Mouse (Mus musculus): Measurements from ENCODE around the gene Phactr4. TPM values are rescaled to one million over a fixed set of nuclear protein-coding genes. Genes with fewer than 3 reads are reported as not detected.

Phactr4 gene
- 7.6 and 8.8 TPM in 2 replicates for polyA plus RNA-seq (2014; fragmentation: Nextera tagmentation; extraction: Ambion mirVana)

- peak; percentile 97 for ATAC-seq (ENCODE audit: low read depth)
- H3K4me1 ChIP-seq (ENCODE audit: control insufficient read depth, insufficient read depth, low read length): peaks cover 7% of the 10 kb centered on the region; the same call in 1 of the 2 replicates
- peak within 1 kb of the TSS; percentile 73 for H3K4me2 ChIP-seq (ENCODE audit: low read depth, low read length)
- H3K9ac ChIP-seq (replicated peaks; ENCODE audit: low read depth, low read length): peak within 1 kb of the TSS; percentile 67
- H3K27me3 ChIP-seq (ENCODE audit: control insufficient read depth, insufficient read depth, low read length): no peaks in the 10 kb centered on the region
- no peaks in the 10 kb centered on the region for H3K36me3 ChIP-seq (ENCODE audit: control insufficient read depth, insufficient read depth, low read length)
- peak within 1 kb of the TSS; percentile 89 for H3K27ac ChIP-seq (ENCODE audit: low read depth, low read length)
- under 1% methylated on average over 55 of the region's 73 CpGs for WGBS
- no peaks in the 10 kb centered on the region for H3K9me3 ChIP-seq (ENCODE audit: control insufficient read depth, low read length)
- peak within 1 kb of the TSS; percentile 87 for H3K4me3 ChIP-seq (ENCODE audit: low read depth, low read length)
Observed at GRCm38 (mm10) chr4:132421923-132422782, at the start of gene Phactr4. Gene Phactr4 (minus strand): TSS chr4:132422489.

DNA sequence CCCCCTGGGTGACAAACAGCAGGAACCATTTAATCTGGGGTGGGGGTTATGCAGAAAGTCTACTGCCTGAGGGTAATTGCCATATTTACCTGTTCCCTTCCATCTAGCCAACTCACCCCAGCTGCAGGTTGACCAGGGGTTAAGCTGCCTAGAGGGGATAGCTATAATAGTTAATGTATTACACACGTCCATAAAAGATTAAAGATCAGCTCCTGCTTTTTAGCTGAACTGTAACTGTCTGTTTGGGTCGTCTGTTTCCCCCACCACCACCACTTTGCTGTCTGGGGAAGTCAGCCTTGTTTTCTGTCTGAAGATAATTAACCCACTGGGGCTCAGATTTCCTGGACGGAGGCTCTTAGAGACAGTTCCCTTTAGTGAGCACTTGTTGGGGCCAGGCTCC is 47.6 kb upstream of the Phactr4 start:
- Histone ChIP-seq H3K27ac (ENCODE audit: low read depth, low read length) (no peak overlapping the region), H3K4me2 (ENCODE audit: low read depth, low read length) (no peak overlapping the region), H3K9ac (replicated peaks; ENCODE audit: low read depth, low read length) (no peak overlapping the region; the same call in 1 of the 2 replicates), H3K36me3 (ENCODE audit: control insufficient read depth, insufficient read depth, low read length) (no peaks in the 10 kb centered on the region), H3K27me3 (ENCODE audit: control insufficient read depth, insufficient read depth, low read length) (no peaks in the 10 kb centered on the region), H3K9me3 (ENCODE audit: control insufficient read depth, low read length) (no peaks in the 10 kb centered on the region), H3K4me1 (ENCODE audit: control insufficient read depth, insufficient read depth, low read length) (no peaks in the 10 kb centered on the region), H3K4me3 (ENCODE audit: low read depth, low read length) (no peak overlapping the region)
- ATAC-seq (ENCODE audit: low read depth): no peak
- WGBS: 19% methylated on average over 3 of the region's 3 CpGs

- no peak overlapping the region; the same call in 1 of the 2 replicates for H3K27ac ChIP-seq (ENCODE audit: low read depth, low read length)
- ATAC-seq (ENCODE audit: low read depth): peak; percentile 45; the same call in 1 of the 2 replicates
- peak overlapping the region; percentile 70 for H3K4me2 ChIP-seq (ENCODE audit: low read depth, low read length)
- no peaks in the 10 kb centered on the region for H3K27me3 ChIP-seq (ENCODE audit: control insufficient read depth, insufficient read depth, low read length)
- H3K4me1 ChIP-seq (ENCODE audit: control insufficient read depth, insufficient read depth, low read length): peaks cover 6% of the 10 kb centered on the region
- 1% methylated on average over 5 of the region's 5 CpGs for WGBS
- peaks cover 5% of the 10 kb centered on the region; the same call in 1 of the 2 replicates for H3K36me3 ChIP-seq (ENCODE audit: control insufficient read depth, insufficient read depth, low read length)
- H3K9me3 ChIP-seq (ENCODE audit: control insufficient read depth, low read length): no peaks in the 10 kb centered on the region
- H3K4me3 ChIP-seq (ENCODE audit: low read depth, low read length): peak overlapping the region; percentile 69
- H3K9ac ChIP-seq (replicated peaks; ENCODE audit: low read depth, low read length): peak overlapping the region; percentile 69; the same call in 1 of the 2 replicates
Observed at GRCm38 (mm10) chr4:132464255-132464613, 41.9 kb upstream of the Phactr4 start.

- peaks cover 6% of the 10 kb centered on the region for H3K4me1 ChIP-seq (ENCODE audit: control insufficient read depth, insufficient read depth, low read length)
- H3K4me3 ChIP-seq (ENCODE audit: low read depth, low read length): peak within 1 kb of the TSS; percentile 69
- peak within 1 kb of the TSS; percentile 69 for H3K9ac ChIP-seq (replicated peaks; ENCODE audit: low read depth, low read length)
- WGBS: under 1% methylated on average over 44 of the region's 44 CpGs
- no peaks in the 10 kb centered on the region for H3K9me3 ChIP-seq (ENCODE audit: control insufficient read depth, low read length)
- peaks cover 8% of the 10 kb centered on the region; the same call in 1 of the 2 replicates for H3K36me3 ChIP-seq (ENCODE audit: control insufficient read depth, insufficient read depth, low read length)
- ATAC-seq (ENCODE audit: low read depth): peak; percentile 95
- H3K27ac ChIP-seq (ENCODE audit: low read depth, low read length): no peak within 1 kb of the TSS; the same call in 1 of the 2 replicates
- no peaks in the 10 kb centered on the region for H3K27me3 ChIP-seq (ENCODE audit: control insufficient read depth, insufficient read depth, low read length)
- H3K4me2 ChIP-seq (ENCODE audit: low read depth, low read length): peak within 1 kb of the TSS; percentile 70
Observed at GRCm38 (mm10) chr4:132463430-132464254, 41.4 kb upstream of the Phactr4 start, which contains the start of gene Med18. Gene Med18 (minus strand): TSS chr4:132463921.

GRCm38 (mm10) chr4:132462836-132463235 is 40.5 kb upstream of the Phactr4 start:
- WGBS: 13% methylated on average over 11 of the region's 11 CpGs

GRCm38 (mm10) chr4:132460225-132460624 is 37.9 kb upstream of the Phactr4 start:
- H3K27me3 ChIP-seq (ENCODE audit: control insufficient read depth, insufficient read depth, low read length): no peaks in the 10 kb centered on the region
- WGBS: 90% methylated on average over 8 of the region's 8 CpGs
- H3K9me3 ChIP-seq (ENCODE audit: control insufficient read depth, low read length): no peaks in the 10 kb centered on the region
- H3K36me3 ChIP-seq (ENCODE audit: control insufficient read depth, insufficient read depth, low read length): peaks cover 12% of the 10 kb centered on the region; the same call in 1 of the 2 replicates
- H3K27ac ChIP-seq (ENCODE audit: low read depth, low read length): no peak overlapping the region
- no peak overlapping the region for H3K9ac ChIP-seq (replicated peaks; ENCODE audit: low read depth, low read length)
- no peak overlapping the region for H3K4me2 ChIP-seq (ENCODE audit: low read depth, low read length)
- no peak overlapping the region for H3K4me3 ChIP-seq (ENCODE audit: low read depth, low read length)
- H3K4me1 ChIP-seq (ENCODE audit: control insufficient read depth, insufficient read depth, low read length): peaks cover 6% of the 10 kb centered on the region
- no peak for ATAC-seq (ENCODE audit: low read depth)

More at GRCm38 (mm10) chr4:132462836-132463235, 40.5 kb upstream of the Phactr4 start:
- ATAC-seq (ENCODE audit: low read depth): no peak
- Histone ChIP-seq H3K4me3 (ENCODE audit: low read depth, low read length) (peak overlapping the region; percentile 69), H3K4me1 (ENCODE audit: control insufficient read depth, insufficient read depth, low read length) (peaks cover 6% of the 10 kb centered on the region), H3K9me3 (ENCODE audit: control insufficient read depth, low read length) (no peaks in the 10 kb centered on the region), H3K9ac (replicated peaks; ENCODE audit: low read depth, low read length) (peak overlapping the region; percentile 69), H3K27ac (ENCODE audit: low read depth, low read length) (no peak overlapping the region), H3K27me3 (ENCODE audit: control insufficient read depth, insufficient read depth, low read length) (no peaks in the 10 kb centered on the region), H3K36me3 (ENCODE audit: control insufficient read depth, insufficient read depth, low read length) (peaks cover 12% of the 10 kb centered on the region; the same call in 1 of the 2 replicates), H3K4me2 (ENCODE audit: low read depth, low read length) (peak overlapping the region; percentile 70)

- no peak overlapping the region for H3K4me2 ChIP-seq (ENCODE audit: low read depth, low read length)
- no peak overlapping the region for H3K9ac ChIP-seq (replicated peaks; ENCODE audit: low read depth, low read length)
- 97% methylated on average over 6 of the region's 6 CpGs for WGBS
- H3K27me3 ChIP-seq (ENCODE audit: control insufficient read depth, insufficient read depth, low read length): no peaks in the 10 kb centered on the region
- no peak for ATAC-seq (ENCODE audit: low read depth)
- H3K4me3 ChIP-seq (ENCODE audit: low read depth, low read length): no peak overlapping the region
- H3K36me3 ChIP-seq (ENCODE audit: control insufficient read depth, insufficient read depth, low read length): peaks cover 12% of the 10 kb centered on the region; the same call in 1 of the 2 replicates
- H3K4me1 ChIP-seq (ENCODE audit: control insufficient read depth, insufficient read depth, low read length): no peaks in the 10 kb centered on the region
- no peaks in the 10 kb centered on the region for H3K9me3 ChIP-seq (ENCODE audit: control insufficient read depth, low read length)
- H3K27ac ChIP-seq (ENCODE audit: low read depth, low read length): no peak overlapping the region
Observed at GRCm38 (mm10) chr4:132455561-132455960, 33.3 kb upstream of the Phactr4 start.

DNA sequence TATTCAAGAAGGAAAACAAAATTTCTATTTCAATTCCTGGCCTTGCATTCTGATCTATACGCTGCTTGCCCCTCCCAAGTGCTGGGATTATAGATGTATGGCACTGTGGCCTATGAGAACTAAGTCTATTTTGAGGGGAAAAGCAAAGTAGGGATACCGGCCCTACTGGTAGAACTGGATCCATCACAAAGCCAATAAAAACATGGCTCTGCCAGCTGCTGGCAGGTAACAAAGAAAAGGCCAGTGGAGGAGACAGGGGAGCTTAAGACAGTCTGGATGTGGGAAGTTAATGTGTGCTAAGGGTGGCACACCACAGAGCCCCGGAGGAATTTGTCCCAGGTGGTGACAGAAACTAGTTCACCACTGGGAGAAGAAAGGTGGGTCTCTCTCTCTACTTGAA is 32.9 kb upstream of the Phactr4 start:
- H3K9me3 ChIP-seq (ENCODE audit: control insufficient read depth, low read length): no peaks in the 10 kb centered on the region
- no peak for ATAC-seq (ENCODE audit: low read depth)
- H3K27ac ChIP-seq (ENCODE audit: low read depth, low read length): no peak overlapping the region
- peaks cover 12% of the 10 kb centered on the region; the same call in 1 of the 2 replicates for H3K36me3 ChIP-seq (ENCODE audit: control insufficient read depth, insufficient read depth, low read length)
- no peak overlapping the region for H3K9ac ChIP-seq (replicated peaks; ENCODE audit: low read depth, low read length)
- H3K4me1 ChIP-seq (ENCODE audit: control insufficient read depth, insufficient read depth, low read length): no peaks in the 10 kb centered on the region
- no peaks in the 10 kb centered on the region for H3K27me3 ChIP-seq (ENCODE audit: control insufficient read depth, insufficient read depth, low read length)
- H3K4me2 ChIP-seq (ENCODE audit: low read depth, low read length): no peak overlapping the region
- WGBS: 83% methylated on average over 3 of the region's 3 CpGs
- no peak overlapping the region for H3K4me3 ChIP-seq (ENCODE audit: low read depth, low read length)
